16 mouse cellular contexts compared by ENCODE assay signal in genomic region chr17:79022746-79023145, GRCm38 (mm10).
"Had no signal": no experiment of that assay in that cellular context is flagged by ENCODE, and none has a peak within 500 bp of the region (broad histone marks: within the 10 kb centered on the region; RNA-seq: fewer than 3 reads in every experiment).

No protein-coding gene starts in this region.

- DNase-seq: kidney, adult 8-10 months; kidney, postnatal 10 days; kidney, postnatal 4 days; liver; liver, embryonic 13.5 days; liver, postnatal 0 days; retina, postnatal 1 day; right cerebral cortex, postnatal 4 days; spleen, adult 18-20 months; thymus, postnatal 4 days had no signal

- H3K9me3 ChIP-seq: limb, embryonic 12.5 days; liver, embryonic 13.5 days; lung, embryonic 15.5 days; midbrain, embryonic 15.5 days; neural tube, embryonic 13.5 days had no signal

- H3K9ac ChIP-seq: limb, embryonic 12.5 days; liver, embryonic 13.5 days; liver, postnatal 0 days; lung, embryonic 15.5 days; midbrain, embryonic 15.5 days; neural tube, embryonic 13.5 days had no signal

- H3K27ac ChIP-seq: layer of hippocampus, adult 2 months; limb, embryonic 12.5 days; liver, embryonic 13.5 days; lung, embryonic 15.5 days; midbrain, embryonic 15.5 days; neural tube, embryonic 13.5 days had no signal

- H3K4me2 ChIP-seq: limb, embryonic 12.5 days; liver, embryonic 13.5 days; lung, embryonic 15.5 days; midbrain, embryonic 11.5 days; midbrain, embryonic 15.5 days; neural tube, embryonic 13.5 days had no signal

- H3K36me3 ChIP-seq: limb, embryonic 12.5 days; liver, embryonic 13.5 days; lung, embryonic 15.5 days; midbrain, embryonic 15.5 days; neural tube, embryonic 13.5 days had no signal

- ATAC-seq: liver, postnatal 0 days; midbrain, embryonic 15.5 days had no signal

- H3K4me3 ChIP-seq: layer of hippocampus, adult 2 months; limb, embryonic 12.5 days; liver, embryonic 13.5 days; lung, embryonic 15.5 days; midbrain, embryonic 15.5 days; neural tube, embryonic 13.5 days had no signal
